Mouse (Mus musculus): ENCODE data around the gene Acan. TPM values are rescaled to one million over a fixed set of nuclear protein-coding genes. Genes with fewer than 3 reads are reported as not detected.

Gene Acan
- polyA plus RNA-seq, 1 experiment from 2014 or later: 0.31 TPM

DNA sequence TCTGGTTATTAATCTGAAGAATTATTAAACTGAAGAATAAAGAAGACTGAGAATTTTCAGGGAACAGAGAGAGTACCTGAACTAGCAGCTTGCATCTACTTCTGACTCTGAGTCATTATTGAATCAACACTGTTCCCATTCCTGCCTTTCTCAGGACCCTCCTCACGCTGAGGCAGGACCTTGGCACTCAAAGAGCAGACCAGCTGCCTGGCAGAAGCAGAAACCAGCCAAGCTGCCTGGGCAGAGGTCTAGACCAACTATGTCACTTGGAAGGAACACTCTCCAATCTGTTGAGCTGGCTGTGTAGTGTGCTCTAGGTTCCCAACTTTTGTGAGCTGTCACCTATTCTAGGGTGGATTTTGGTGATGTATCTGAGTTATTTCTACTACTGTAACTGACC lies 106.1 kb downstream of the Acan start:
- 80% methylated on average over 1 of the region's 1 CpGs for WGBS

More for the DNA sequence above, 106.1 kb downstream of the Acan start:
- Histone ChIP-seq H3K4me1 (ENCODE audit: insufficient read depth, low read length) (no peaks in the 10 kb centered on the region), H3K4me2 (replicated peaks; ENCODE audit: low read depth, low read length) (no peak overlapping the region), H3K27me3 (ENCODE audit: insufficient read depth, low read length) (no peaks in the 10 kb centered on the region), H3K4me3 (ENCODE audit: low read length) (no peak overlapping the region), H3K36me3 (ENCODE audit: insufficient read depth, low read length) (no peaks in the 10 kb centered on the region), H3K9me3 (ENCODE audit: low read length) (no peaks in the 10 kb centered on the region), H3K9ac (replicated peaks; ENCODE audit: low read length) (no peak overlapping the region), H3K27ac (ENCODE audit: low read length) (no peak overlapping the region)
- ATAC-seq (ENCODE audit: low FRiP score, low TSS enrichment): no peak

Other genes with a start within 250 kb of the Acan start
- 19.1 and 19.6 TPM in 2 replicates for gene Det1, start 206.2 kb upstream of the Acan start, polyA plus RNA-seq (2015; fragmentation: Nextera tagmentation; extraction: Ambion mirVana)
- gene Aen, start 157.6 kb upstream of the Acan start, polyA plus RNA-seq (2015; fragmentation: Nextera tagmentation; extraction: Ambion mirVana): 46.8 and 48.0 TPM in 2 replicates
- gene Isg20, start 140.1 kb upstream of the Acan start, polyA plus RNA-seq (2015; fragmentation: Nextera tagmentation; extraction: Ambion mirVana): 3.0 TPM in 2 replicates
- 4.3 and 4.4 TPM in 2 replicates for gene Hapln3, start 77.5 kb downstream of the Acan start, polyA plus RNA-seq (2015; fragmentation: Nextera tagmentation; extraction: Ambion mirVana)
- gene Mfge8, start 95.6 kb downstream of the Acan start, polyA plus RNA-seq (2015; fragmentation: Nextera tagmentation; extraction: Ambion mirVana): 298 and 328 TPM in 2 replicates
- gene Abhd2, start 219.7 kb downstream of the Acan start, polyA plus RNA-seq (2015; fragmentation: Nextera tagmentation; extraction: Ambion mirVana): 11.0 and 13.1 TPM in 2 replicates